Mouse (Mus musculus) bone marrow macrophage, adult 2 months (primary cell): ENCODE measurements around the gene C6.

ENCODE experiments used
- CTCF ChIP-seq: IDR thresholded peaks from 2 replicates; pipeline ENCODE4 v1.5.1; 2012; ENCODE audit warnings: low read depth, mild to moderate bottlenecking, low read length, moderate library complexity
- POLR2A ChIP-seq: IDR thresholded peaks from 2 replicates; pipeline ENCODE4 v1.6.1; 2012; ENCODE audit warnings: mild to moderate bottlenecking, low read depth, low read length, borderline replicate concordance

- TF ChIP-seq POLR2A (no peak), CTCF (no peak)
Measured at GRCm38 (mm10) chr15:4796861-4797260, 69.9 kb downstream of the C6 start.
